Mouse (Mus musculus): ENCODE data around the gene Lsm7.

GRCm38 (mm10) chr10:80874035-80874434, 19.0 kb upstream of the Lsm7 start:
- TF ChIP-seq CTCF (IDR thresholded peaks at IDR 0.05; ENCODE audit: control insufficient read depth, insufficient read depth, low read length) (no peak), POLR2A (IDR thresholded peaks at IDR 0.05; ENCODE audit: borderline replicate concordance, control insufficient read depth, low read depth, low read length) (no peak)

All from bone marrow, adult 2 months (tissue).